Mouse (Mus musculus) spleen, adult 2 months (tissue): ENCODE results near the gene Dnajc10.

Source experiments
- CTCF ChIP-seq: fragments of 200-500 bp; IDR thresholded peaks from 2 replicates; pipeline ENCODE4 v1.5.1; 2011; ENCODE audit warnings: mild to moderate bottlenecking, inconsistent platforms; ENCODE audit not compliant: insufficient read depth, insufficient read length, insufficient replicate concordance; ENCODE audit errors: extremely low read depth
- POLR2A ChIP-seq: fragments of 200-500 bp; IDR thresholded peaks from 2 replicates; pipeline ENCODE4 v1.6.1; 2011; ENCODE audit warnings: low read depth, low read length, inconsistent platforms

GRCm38 (mm10) chr2:80314854-80315241 is 418 bp upstream of the Dnajc10 start:
- TF ChIP-seq CTCF (no peak), POLR2A (no peak)
